Mouse (Mus musculus) forebrain, embryonic 13.5 days (tissue): ENCODE measurements at regions not wholly inside any gene's neighbourhood (a gene's known extent, or its start where the extent isn't known, plus 50 kb on each side); places are given as distances from the start of the nearest gene placed in this dataset.

Source experiments
- ATAC-seq: fragments of 200-750 bp; cut with Nextera tagmentation; 2 replicates; pipeline ENCODE4 v1.8.0; 2017
- H3K27ac ChIP-seq: fragments of 300-500 bp; sonication (generic); 2 replicates; pipeline ENCODE4 v1.5.1; 2015; ENCODE audit warnings: inconsistent platforms, mild to moderate bottlenecking, moderate library complexity
- H3K27me3 ChIP-seq: fragments of 300-500 bp; sonication (generic); 2 replicates; pipeline ENCODE4 v1.6.1; 2015; ENCODE audit warnings: mild to moderate bottlenecking, inconsistent platforms
- H3K36me3 ChIP-seq: fragments of 300-500 bp; sonication (generic); 2 replicates; pipeline ENCODE4 v1.6.1; 2015; ENCODE audit warnings: mild to moderate bottlenecking, inconsistent platforms; ENCODE audit not compliant: poor library complexity, severe bottlenecking
- H3K4me1 ChIP-seq: fragments of 300-500 bp; sonication (generic); 2 replicates; pipeline ENCODE4 v1.6.1; 2015; ENCODE audit warnings: inconsistent platforms
- H3K4me2 ChIP-seq: fragments of 300-500 bp; sonication (generic); 2 replicates; pipeline ENCODE4 v1.6.1; 2015; ENCODE audit warnings: inconsistent platforms, mild to moderate bottlenecking, moderate library complexity
- H3K4me3 ChIP-seq: fragments of 300-500 bp; sonication (generic); 2 replicates; pipeline ENCODE4 v1.5.1; 2015; ENCODE audit warnings: mild to moderate bottlenecking, inconsistent platforms
- H3K9ac ChIP-seq: fragments of 300-500 bp; sonication (generic); 2 replicates; pipeline ENCODE4 v1.6.1; 2015; ENCODE audit warnings: mild to moderate bottlenecking, inconsistent platforms
- H3K9me3 ChIP-seq: fragments of 300-500 bp; sonication (generic); replicated peaks from 2 replicates; pipeline ENCODE4 v1.6.1; 2016; ENCODE audit warnings: inconsistent platforms
- WGBS: fragments of 180-500 bp; shearing (Covaris S2); methylation state at CpG from one replicate; pipeline ENCODE4 v1.1.7; 2015; 5-methylcytosine and 5-hydroxymethylcytosine counted together

GRCm38 (mm10) chr7:117759506-117759905 is 356.5 kb downstream of the Rps15a start:
- ATAC-seq = no peak
- no peak overlapping the region for H3K9ac ChIP-seq
- no peaks in the 10 kb centered on the region for H3K4me1 ChIP-seq
- H3K36me3 ChIP-seq = no peaks in the 10 kb centered on the region
- H3K27ac ChIP-seq = no peak overlapping the region
- H3K4me2 ChIP-seq = no peak overlapping the region
- H3K9me3 ChIP-seq = no peaks in the 10 kb centered on the region
- WGBS = 39% methylated on average over 1 of the region's 1 CpGs
- H3K4me3 ChIP-seq = no peak overlapping the region
- H3K27me3 ChIP-seq = no peaks in the 10 kb centered on the region

GRCm38 (mm10) chr7:117757033-117757432 is 359.0 kb downstream of the Rps15a start:
- no peak overlapping the region for H3K9ac ChIP-seq
- ATAC-seq = no peak
- H3K4me1 ChIP-seq = peaks cover 12% of the 10 kb centered on the region
- no peak overlapping the region for H3K27ac ChIP-seq
- WGBS = 52% methylated on average over 4 of the region's 4 CpGs
- no peaks in the 10 kb centered on the region for H3K36me3 ChIP-seq
- no peaks in the 10 kb centered on the region for H3K9me3 ChIP-seq
- H3K27me3 ChIP-seq = no peaks in the 10 kb centered on the region
- H3K4me2 ChIP-seq = no peak overlapping the region
- H3K4me3 ChIP-seq = no peak overlapping the region

GRCm38 (mm10) chr7:117755830-117756229 is 360.2 kb downstream of the Rps15a start:
- H3K36me3 ChIP-seq = no peaks in the 10 kb centered on the region
- H3K27me3 ChIP-seq = no peaks in the 10 kb centered on the region
- ATAC-seq = no peak
- no peak overlapping the region for H3K27ac ChIP-seq
- H3K9me3 ChIP-seq = no peaks in the 10 kb centered on the region
- H3K4me2 ChIP-seq = no peak overlapping the region
- 78% methylated on average over 5 of the region's 5 CpGs for WGBS
- H3K4me1 ChIP-seq = peaks cover 12% of the 10 kb centered on the region
- H3K4me3 ChIP-seq = no peak overlapping the region
- no peak overlapping the region for H3K9ac ChIP-seq

- Histone ChIP-seq H3K4me3 (no peak overlapping the region), H3K36me3 (no peaks in the 10 kb centered on the region), H3K27me3 (no peaks in the 10 kb centered on the region), H3K9ac (no peak overlapping the region), H3K4me1 (peaks cover 12% of the 10 kb centered on the region), H3K4me2 (no peak overlapping the region), H3K27ac (peak overlapping the region; percentile 16; the same call in 1 of the 2 replicates), H3K9me3 (no peaks in the 10 kb centered on the region)
- ATAC-seq = 0 out of 2 replicates have a peak, but pooled peaks have one; percentile 24
- WGBS = 55% methylated on average over 5 of the region's 5 CpGs
Observed at GRCm38 (mm10) chr7:117753296-117753695, 362.7 kb downstream of the Rps15a start.

GRCm38 (mm10) chr7:117752302-117753185 is 363.4 kb downstream of the Rps15a start:
- no peaks in the 10 kb centered on the region for H3K36me3 ChIP-seq
- no peak overlapping the region for H3K4me3 ChIP-seq
- no peak for ATAC-seq
- no peaks in the 10 kb centered on the region for H3K27me3 ChIP-seq
- no peaks in the 10 kb centered on the region for H3K9me3 ChIP-seq
- no peak overlapping the region for H3K27ac ChIP-seq
- 75% methylated on average over 12 of the region's 12 CpGs for WGBS
- no peak overlapping the region for H3K4me2 ChIP-seq
- H3K9ac ChIP-seq = no peak overlapping the region
- peaks cover 12% of the 10 kb centered on the region for H3K4me1 ChIP-seq

- no peak for ATAC-seq
- H3K36me3 ChIP-seq = no peaks in the 10 kb centered on the region
- no peaks in the 10 kb centered on the region for H3K27me3 ChIP-seq
- WGBS = 84% methylated on average over 4 of the region's 4 CpGs
- no peaks in the 10 kb centered on the region for H3K9me3 ChIP-seq
- H3K4me1 ChIP-seq = 0 out of 2 replicates have a peak, but pooled peaks cover 5% of the 10 kb centered on the region
- no peak overlapping the region for H3K9ac ChIP-seq
- no peak overlapping the region for H3K27ac ChIP-seq
- no peak overlapping the region for H3K4me3 ChIP-seq
- H3K4me2 ChIP-seq = no peak overlapping the region
Observed at GRCm38 (mm10) chr7:117747991-117748390, 367.2 kb downstream of the Xylt1 start.

GRCm38 (mm10) chr7:117746393-117746792 is 365.6 kb downstream of the Xylt1 start:
- no peak overlapping the region for H3K27ac ChIP-seq
- H3K9me3 ChIP-seq = no peaks in the 10 kb centered on the region
- no peak overlapping the region for H3K4me3 ChIP-seq
- no peak overlapping the region for H3K9ac ChIP-seq
- WGBS = 93% methylated on average over 4 of the region's 4 CpGs
- H3K4me1 ChIP-seq = no peaks in the 10 kb centered on the region
- no peaks in the 10 kb centered on the region for H3K27me3 ChIP-seq
- ATAC-seq = no peak
- no peaks in the 10 kb centered on the region for H3K36me3 ChIP-seq
- H3K4me2 ChIP-seq = no peak overlapping the region

- Histone ChIP-seq H3K9ac (no peak overlapping the region), H3K4me3 (no peak overlapping the region), H3K9me3 (no peaks in the 10 kb centered on the region), H3K4me1 (peaks cover 29% of the 10 kb centered on the region), H3K27ac (no peak overlapping the region), H3K4me2 (no peak overlapping the region), H3K27me3 (no peaks in the 10 kb centered on the region), H3K36me3 (no peaks in the 10 kb centered on the region)
- WGBS = 62% methylated on average over 6 of the region's 6 CpGs
- no peak for ATAC-seq
Observed at GRCm38 (mm10) chr7:117739706-117740105, 358.9 kb downstream of the Xylt1 start.

GRCm38 (mm10) chr7:117735699-117736020 is 354.9 kb downstream of the Xylt1 start:
- Histone ChIP-seq H3K36me3 (no peaks in the 10 kb centered on the region), H3K4me1 (peaks cover 29% of the 10 kb centered on the region), H3K4me3 (no peak overlapping the region), H3K9ac (no peak overlapping the region), H3K9me3 (no peaks in the 10 kb centered on the region), H3K27me3 (no peaks in the 10 kb centered on the region), H3K27ac (peak overlapping the region; percentile 79), H3K4me2 (no peak overlapping the region)
- 23% methylated on average over 3 of the region's 3 CpGs for WGBS
- ATAC-seq = peak; percentile 73

- no peak overlapping the region for H3K4me2 ChIP-seq
- peaks cover 29% of the 10 kb centered on the region for H3K4me1 ChIP-seq
- no peak overlapping the region for H3K4me3 ChIP-seq
- H3K36me3 ChIP-seq = no peaks in the 10 kb centered on the region
- no peaks in the 10 kb centered on the region for H3K9me3 ChIP-seq
- 26% methylated on average over 7 of the region's 7 CpGs for WGBS
- ATAC-seq = peak; percentile 73
- H3K27ac ChIP-seq = peak overlapping the region; percentile 41
- no peak overlapping the region for H3K9ac ChIP-seq
- no peaks in the 10 kb centered on the region for H3K27me3 ChIP-seq
Observed at GRCm38 (mm10) chr7:117734994-117735698, 354.4 kb downstream of the Xylt1 start.

GRCm38 (mm10) chr7:117729067-117729466 is 348.3 kb downstream of the Xylt1 start:
- no peak overlapping the region for H3K9ac ChIP-seq
- peaks cover 9% of the 10 kb centered on the region for H3K9me3 ChIP-seq
- no peak overlapping the region for H3K27ac ChIP-seq
- H3K27me3 ChIP-seq = no peaks in the 10 kb centered on the region
- H3K4me2 ChIP-seq = no peak overlapping the region
- no peaks in the 10 kb centered on the region for H3K4me1 ChIP-seq
- WGBS = 82% methylated on average over 4 of the region's 4 CpGs
- no peak overlapping the region for H3K4me3 ChIP-seq
- no peak for ATAC-seq
- no peaks in the 10 kb centered on the region for H3K36me3 ChIP-seq
